Mouse (Mus musculus) lung, embryonic 16.5 days (tissue): ENCODE measurements around the gene Gm3055. TPM values are rescaled to one million over a fixed set of nuclear protein-coding genes. Genes with fewer than 3 reads are reported as not detected.
A peak's percentile ranks its signal among the peaks of the same experiment; 100 is the strongest.
"Not testable (repeated sequence)": the region's sequence is repeated elsewhere in the genome, so short reads cannot be mapped to it uniquely, and the experiment has no call there.

ENCODE experiments used
- ATAC-seq: fragments of 200-750 bp; cut with Nextera tagmentation; 2 replicates; pipeline ENCODE4 v1.8.0; 2017; ENCODE audit warnings: low read depth, mild to moderate bottlenecking, moderate library complexity
- H3K27ac ChIP-seq: fragments of 300-500 bp; sonication (generic); 2 replicates; pipeline ENCODE4 v1.5.1; 2014; ENCODE audit warnings: mild to moderate bottlenecking, control low read depth, low read length
- H3K27me3 ChIP-seq: fragments of 300-500 bp; sonication (generic); 2 replicates; pipeline ENCODE4 v1.6.1; 2014; ENCODE audit warnings: low read depth, low read length, mixed read lengths; ENCODE audit not compliant: control insufficient read depth, insufficient read depth
- H3K36me3 ChIP-seq: fragments of 300-500 bp; sonication (generic); 2 replicates; pipeline ENCODE4 v1.6.1; 2014; ENCODE audit warnings: low read length; ENCODE audit not compliant: control insufficient read depth, insufficient read depth
- H3K4me1 ChIP-seq: fragments of 300-500 bp; sonication (generic); replicated peaks from 2 replicates; pipeline ENCODE4 v1.6.1; 2014; ENCODE audit warnings: low read length, mixed read lengths; ENCODE audit not compliant: control insufficient read depth, insufficient read depth
- H3K4me2 ChIP-seq: fragments of 300-500 bp; sonication (generic); 2 replicates; pipeline ENCODE4 v1.6.1; 2014; ENCODE audit warnings: low read depth, low read length, control low read depth
- H3K4me3 ChIP-seq: fragments of 300-500 bp; sonication (generic); 2 replicates; pipeline ENCODE4 v1.5.1; 2014; ENCODE audit warnings: mild to moderate bottlenecking, low read length, control low read depth
- H3K9ac ChIP-seq: fragments of 300-500 bp; sonication (generic); 2 replicates; pipeline ENCODE4 v1.6.1; 2014; ENCODE audit warnings: low read length, control low read depth
- H3K9me3 ChIP-seq: fragments of 300-500 bp; sonication (generic); 2 replicates; pipeline ENCODE4 v1.6.1; 2016; ENCODE audit warnings: low read length; ENCODE audit not compliant: control insufficient read depth
- WGBS: fragments of 180-500 bp; shearing (Covaris S2); extraction: QIAGEN DNeasy Blood & Tissue Kit; methylation state at CpG from one replicate; pipeline ENCODE4 v1.1.7; 2014; 5-methylcytosine and 5-hydroxymethylcytosine counted together
- polyA plus RNA-seq: library from polyadenylated mRNA; unstranded; fragments of >200 nt; fragmentation: Nextera tagmentation; extraction: Ambion mirVana; gene quantifications from 2 replicates; pipeline ENCODE4 v1.2.1, GENCODE M21; 2015

Gene Gm3055
- 10.2 and 10.6 TPM in 2 replicates for polyA plus RNA-seq

- H3K9me3 ChIP-seq, H3K4me1 ChIP-seq, H3K4me3 ChIP-seq, H3K36me3 ChIP-seq, H3K4me2 ChIP-seq, H3K9ac ChIP-seq, H3K27ac ChIP-seq, H3K27me3 ChIP-seq: not testable (repeated sequence)
- WGBS = no CpG with 5 or more reads among the region's 43 CpGs
- peak; percentile 97 for ATAC-seq
Observed at GRCm38 (mm10) chr10:81770506-81771403, at the start of gene Gm3055. Gm3055 (minus strand) TSS chr10:81771161.

GRCm38 (mm10) chr10:81811899-81812298 is 40.9 kb upstream of the Gm3055 start, which contains the start of gene Gm4767:
Gm4767 (plus strand) TSS chr10:81812186.
- WGBS = 30% methylated on average over 10 of the region's 20 CpGs
- not testable (repeated sequence) for H3K9me3 ChIP-seq, H3K4me1 ChIP-seq, ATAC-seq, H3K9ac ChIP-seq, H3K27ac ChIP-seq, H3K36me3 ChIP-seq, H3K4me2 ChIP-seq, H3K4me3 ChIP-seq, H3K27me3 ChIP-seq

- ATAC-seq = peak; percentile 45; the same call in 1 of the 2 replicates
- H3K4me2 ChIP-seq, H3K4me3 ChIP-seq, H3K9ac ChIP-seq, H3K27me3 ChIP-seq, H3K27ac ChIP-seq, H3K4me1 ChIP-seq, H3K36me3 ChIP-seq, H3K9me3 ChIP-seq: not testable (repeated sequence)
- no CpG with 5 or more reads among the region's 3 CpGs for WGBS
Observed at GRCm38 (mm10) chr10:81771404-81771777, 430 bp upstream of the Gm3055 start.

- H3K36me3 ChIP-seq, H3K4me3 ChIP-seq, H3K9ac ChIP-seq, H3K27ac ChIP-seq, H3K4me1 ChIP-seq, H3K4me2 ChIP-seq, H3K27me3 ChIP-seq, H3K9me3 ChIP-seq: not testable (repeated sequence)
- WGBS = no CpG with 5 or more reads among the region's 46 CpGs
- peak; percentile 100 for ATAC-seq
Observed at GRCm38 (mm10) chr10:81704531-81705301, 66.2 kb downstream of the Gm3055 start, which contains the start of gene Zfp433. Zfp433 (plus strand) TSS chr10:81704825.

Other genes with a start within 250 kb of the Gm3055 start
- 1.8 and 2.2 TPM in 2 replicates for gene Gna15, start 246.9 kb downstream of the Gm3055 start, polyA plus RNA-seq
- 68.7 and 70.9 TPM in 2 replicates for gene Gna11, start 226.0 kb downstream of the Gm3055 start, polyA plus RNA-seq
- 377 and 416 TPM in 2 replicates for gene Aes, start 211.7 kb downstream of the Gm3055 start, polyA plus RNA-seq
- gene Tle2, start 196.6 kb downstream of the Gm3055 start, polyA plus RNA-seq = 51.2 and 53.3 TPM in 2 replicates
- gene Tle6, start 170.1 kb downstream of the Gm3055 start, polyA plus RNA-seq = 30.1 and 33.8 TPM in 2 replicates
- gene BC025920, start 164.9 kb downstream of the Gm3055 start, polyA plus RNA-seq = 0.24 and 0.98 TPM in 2 replicates
- gene Sirt6, start 143.4 kb downstream of the Gm3055 start, polyA plus RNA-seq = 38.0 and 40.0 TPM in 2 replicates
- gene Ankrd24, start 142.6 kb downstream of the Gm3055 start, polyA plus RNA-seq = 8.5 and 9.2 TPM in 2 replicates
- gene Gm10778, start 122.1 kb downstream of the Gm3055 start, polyA plus RNA-seq = 4.8 and 5.0 TPM in 2 replicates
- 18.5 and 20.9 TPM in 2 replicates for gene Zfp433, start 66.3 kb downstream of the Gm3055 start, polyA plus RNA-seq
- 2.5 and 3.9 TPM in 2 replicates for gene Gm4767, start 41.0 kb upstream of the Gm3055 start, polyA plus RNA-seq
- gene Gm32687, start 92.8 kb upstream of the Gm3055 start, polyA plus RNA-seq = 9.0 and 10.9 TPM in 2 replicates
- 3.0 and 4.7 TPM in 2 replicates for gene Zfp781, start 159.3 kb upstream of the Gm3055 start, polyA plus RNA-seq